Mouse (Mus musculus) liver, embryonic 14.5 days (tissue): ENCODE measurements around the gene Fuca1. TPM values are rescaled to one million over a fixed set of nuclear protein-coding genes. Genes with fewer than 3 reads are reported as not detected.

Source experiments
- ATAC-seq: fragments of 200-750 bp; cut with Nextera tagmentation; 2 replicates; pipeline ENCODE4 v1.8.0; 2017; ENCODE audit warnings: moderate number of reproducible peaks, mild to moderate bottlenecking, moderate library complexity; ENCODE audit not compliant: insufficient read depth
- DNase-seq, 3 experiments: peaks; one replicate each; pipeline ENCODE4 v3.0.0-alpha.2; 2012 to 2013; ENCODE audit warnings: low read depth in 3 of 3, low spot score in 3 of 3
- H3K27ac ChIP-seq: fragments of 300-500 bp; sonication (generic); 2 replicates; pipeline ENCODE4 v1.5.1; 2014; ENCODE audit warnings: moderate library complexity, mild to moderate bottlenecking, control low read depth, inconsistent platforms
- H3K27me3 ChIP-seq: fragments of 300-500 bp; sonication (generic); 2 replicates; pipeline ENCODE4 v1.6.1; 2014; ENCODE audit warnings: mild to moderate bottlenecking, low read length, moderate library complexity; ENCODE audit not compliant: control insufficient read depth, insufficient read depth
- H3K36me3 ChIP-seq: fragments of 300-500 bp; sonication (generic); replicated peaks from 2 replicates; pipeline ENCODE4 v1.6.1; 2014; ENCODE audit warnings: low read depth; ENCODE audit not compliant: control insufficient read depth, insufficient read depth
- H3K4me1 ChIP-seq, 2 experiments: fragments of 200-500 bp in 1 of 2; fragments of 300-500 bp in 1 of 2; sonication (generic) in 1 of 2; replicated peaks; 2 replicates each; pipeline ENCODE4 v1.6.1; 2012 to 2014; ENCODE audit warnings: antibody characterized with exemption in 1 of 2, inconsistent platforms in 1 of 2, low read length in 1 of 2; ENCODE audit not compliant: control insufficient read depth in 2 of 2, insufficient read depth in 2 of 2
- H3K4me2 ChIP-seq: fragments of 300-500 bp; sonication (generic); 2 replicates; pipeline ENCODE4 v1.6.1; 2014; ENCODE audit warnings: low read depth, mild to moderate bottlenecking, control low read depth, moderate library complexity
- H3K4me3 ChIP-seq, 2 experiments: fragments of 200-500 bp in 1 of 2; fragments of 300-500 bp in 1 of 2; sonication (generic) in 1 of 2; 2 replicates each; pipeline ENCODE4 v1.5.1; 2012 to 2014; ENCODE audit warnings: low read depth in 2 of 2, low read length in 2 of 2, mild to moderate bottlenecking in 2 of 2, control low read depth in 1 of 2, inconsistent platforms in 1 of 2, moderate library complexity in 1 of 2; ENCODE audit not compliant: insufficient read depth in 1 of 2
- H3K9ac ChIP-seq: fragments of 300-500 bp; sonication (generic); replicated peaks from 2 replicates; pipeline ENCODE4 v1.6.1; 2014; ENCODE audit warnings: mild to moderate bottlenecking, control low read depth, moderate library complexity
- H3K9me3 ChIP-seq: fragments of 300-500 bp; sonication (generic); 2 replicates; pipeline ENCODE4 v1.6.1; 2016; ENCODE audit warnings: low read length, mixed read lengths; ENCODE audit not compliant: control insufficient read depth
- CTCF ChIP-seq: IDR thresholded peaks from 2 replicates; pipeline ENCODE4 v1.5.1; 2016; ENCODE audit warnings: antibody characterized with exemption, low read depth, control low read depth
- EP300 ChIP-seq: IDR thresholded peaks from 2 replicates; pipeline ENCODE4 v1.6.1; 2016; ENCODE audit warnings: antibody characterized with exemption, low read depth
- WGBS: fragments of 180-500 bp; shearing (Covaris S2); extraction: QIAGEN DNeasy Blood & Tissue Kit; methylation state at CpG from one replicate; pipeline ENCODE4 v1.1.7; 2014; ENCODE audit not compliant: insufficient replicate concordance; 5-methylcytosine and 5-hydroxymethylcytosine counted together
- polyA plus RNA-seq, 2 experiments: library from polyadenylated mRNA; depleted of rRNA in 1 of 2; stranded (reverse) in 1 of 2; unstranded in 1 of 2; fragments of >200 nt; fragmentation: Nextera tagmentation in 1 of 2; extraction: Ambion mirVana in 1 of 2; gene quantifications; 2 replicates each; pipeline versions ENCODE4 v1.2.1 to v1.2.3; 2012 to 2014

Gene Fuca1
- polyA plus RNA-seq, 2 experiments = 12.0 to 19.0 TPM

- DNase-seq = no peak
- H3K9me3 ChIP-seq = no peaks in the 10 kb centered on the region
- peaks cover 14% of the 10 kb centered on the region; the same call in 1 of the 2 replicates for H3K36me3 ChIP-seq
- H3K4me3 ChIP-seq = no peak overlapping the region
- no peak overlapping the region for H3K9ac ChIP-seq
- ATAC-seq = no peak
- WGBS = 81% methylated on average over 16 of the region's 16 CpGs
- no peak for TF ChIP-seq EP300
- TF ChIP-seq CTCF = no peak
- H3K27me3 ChIP-seq = no peaks in the 10 kb centered on the region
- H3K4me1 ChIP-seq = peaks cover 5 to 11% of the 10 kb centered on the region in 2 experiments
- H3K27ac ChIP-seq = no peak overlapping the region
- H3K4me2 ChIP-seq = no peak overlapping the region
These were observed 45.7 kb downstream of the Fuca1 start for GRCm38 (mm10) chr4:135966283-135966682.

- no peak for DNase-seq
- H3K9me3 ChIP-seq = no peaks in the 10 kb centered on the region
- H3K27ac ChIP-seq = no peak overlapping the region
- 81% methylated on average over 18 of the region's 18 CpGs for WGBS
- no peaks in the 10 kb centered on the region for H3K27me3 ChIP-seq
- no peak overlapping the region for H3K9ac ChIP-seq
- H3K36me3 ChIP-seq = peaks cover 14% of the 10 kb centered on the region; the same call in 1 of the 2 replicates
- TF ChIP-seq CTCF = no peak
- no peak for TF ChIP-seq EP300
- H3K4me1 ChIP-seq = peaks cover 10 to 17% of the 10 kb centered on the region in 2 experiments
- H3K4me2 ChIP-seq = no peak overlapping the region
- no peak for ATAC-seq
- H3K4me3 ChIP-seq = no peak overlapping the region
These were observed 46.7 kb downstream of the Fuca1 start for GRCm38 (mm10) chr4:135967086-135967760.

GRCm38 (mm10) chr4:135968271-135968869 is 47.8 kb downstream of the Fuca1 start:
- H3K36me3 ChIP-seq = peaks cover 14% of the 10 kb centered on the region; the same call in 1 of the 2 replicates

GRCm38 (mm10) chr4:135969070-135969750 is 48.7 kb downstream of the Fuca1 start:
- peaks cover 13 to 20% of the 10 kb centered on the region in 2 experiments for H3K4me1 ChIP-seq
- H3K4me2 ChIP-seq = no peak overlapping the region
- H3K9ac ChIP-seq = no peak overlapping the region
- ATAC-seq (no peak), DNase-seq (no peak)
- no peak for TF ChIP-seq EP300
- TF ChIP-seq CTCF = no peak
- no peak overlapping the region for H3K27ac ChIP-seq
- no peaks in the 10 kb centered on the region for H3K27me3 ChIP-seq
- no peak overlapping the region for H3K4me3 ChIP-seq
- H3K36me3 ChIP-seq = peaks cover 14% of the 10 kb centered on the region; the same call in 1 of the 2 replicates
- 82% methylated on average over 13 of the region's 13 CpGs for WGBS
- H3K9me3 ChIP-seq = no peaks in the 10 kb centered on the region

More at GRCm38 (mm10) chr4:135968271-135968869, 47.8 kb downstream of the Fuca1 start:
- no peak overlapping the region for H3K27ac ChIP-seq
- no peak overlapping the region for H3K9ac ChIP-seq
- WGBS = 68% methylated on average over 19 of the region's 19 CpGs
- ATAC-seq (no peak), DNase-seq (no peak)
- TF ChIP-seq CTCF = no peak
- TF ChIP-seq EP300 = no peak
- no peak overlapping the region for H3K4me2 ChIP-seq
- H3K4me1 ChIP-seq = peaks cover 13 to 19% of the 10 kb centered on the region in 2 experiments
- H3K4me3 ChIP-seq = no peak overlapping the region
- H3K27me3 ChIP-seq = no peaks in the 10 kb centered on the region
- H3K9me3 ChIP-seq = no peaks in the 10 kb centered on the region

GRCm38 (mm10) chr4:135970585-135970984 is 50.0 kb downstream of the Fuca1 start:
- H3K9ac ChIP-seq = no peak overlapping the region
- DNase-seq (no peak), ATAC-seq (no peak)
- H3K9me3 ChIP-seq = no peaks in the 10 kb centered on the region
- H3K4me2 ChIP-seq = no peak overlapping the region
- TF ChIP-seq EP300 = no peak
- TF ChIP-seq CTCF = no peak
- H3K36me3 ChIP-seq = peaks cover 26% of the 10 kb centered on the region
- H3K4me1 ChIP-seq = peaks cover 9 to 13% of the 10 kb centered on the region in 2 experiments
- H3K4me3 ChIP-seq = no peak overlapping the region
- WGBS = 86% methylated on average over 11 of the region's 11 CpGs
- H3K27ac ChIP-seq = no peak overlapping the region
- no peaks in the 10 kb centered on the region for H3K27me3 ChIP-seq
